Mouse (Mus musculus): ENCODE results near the gene Olfr154. TPM values are rescaled to one million over a fixed set of nuclear protein-coding genes. Genes with fewer than 3 reads are reported as not detected.
"Not testable (repeated sequence)": the region's sequence is repeated elsewhere in the genome, so short reads cannot be mapped to it uniquely, and the experiment has no call there.

Gene Olfr154
- not detected in 2 replicates for polyA plus RNA-seq (2015; fragmentation: Nextera tagmentation; extraction: Ambion mirVana)

DNA sequence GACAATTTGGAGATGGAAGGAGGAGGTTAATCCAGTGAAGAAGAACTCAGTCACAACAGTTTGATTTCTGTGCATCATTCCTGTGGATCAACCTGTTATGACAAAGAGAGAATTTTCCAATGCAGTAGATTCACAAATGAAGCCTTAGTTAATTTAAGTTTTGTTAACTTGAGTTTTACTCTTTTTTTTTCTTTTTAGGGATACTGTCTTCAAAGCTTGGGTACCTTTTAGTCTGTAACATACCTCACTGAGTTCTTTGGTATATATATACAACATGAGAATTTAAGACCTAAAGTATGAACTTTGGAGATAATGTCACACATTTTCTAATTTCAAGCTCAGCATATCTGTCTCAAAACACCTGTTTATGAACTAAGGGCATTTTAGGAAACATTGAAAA lies at the start of gene Olfr154:
TSS of gene Olfr154 (minus strand) at position 101 of the 400 bp plus-strand sequence.
- not testable (repeated sequence) for H3K9me3 ChIP-seq; H3K27ac ChIP-seq (replicated peaks); H3K4me3 ChIP-seq; H3K36me3 ChIP-seq; H3K4me2 ChIP-seq; ATAC-seq (ENCODE audit: low FRiP score, low read depth); H3K4me1 ChIP-seq (replicated peaks); H3K27me3 ChIP-seq; H3K9ac ChIP-seq

DNA sequence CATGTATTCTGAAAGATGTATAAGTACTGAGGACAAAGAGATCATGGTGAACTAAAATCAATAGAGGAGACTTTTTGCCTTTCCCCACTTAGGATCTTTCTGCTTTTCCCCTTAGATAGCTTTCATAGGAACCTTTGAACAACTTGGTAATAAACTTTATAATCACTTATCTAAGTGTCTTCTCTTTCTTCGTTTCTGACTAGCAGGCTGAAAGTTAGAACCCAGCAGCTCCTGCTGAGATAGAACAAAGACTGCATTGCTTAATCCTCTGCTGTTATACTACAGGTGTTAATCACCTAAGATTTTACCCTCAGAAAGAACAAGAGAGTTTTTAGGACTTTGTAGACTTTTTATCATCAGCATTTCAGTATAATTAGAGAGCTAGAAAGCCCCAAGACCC lies 46.9 kb upstream of the Olfr154 start:
- no peak overlapping the region for H3K4me2 ChIP-seq
- H3K4me1 ChIP-seq (replicated peaks): no peaks in the 10 kb centered on the region
- H3K4me3 ChIP-seq: no peak overlapping the region
- H3K9me3 ChIP-seq: no peaks in the 10 kb centered on the region
- H3K27me3 ChIP-seq: no peaks in the 10 kb centered on the region
- no peak overlapping the region for H3K27ac ChIP-seq (replicated peaks)
- 41% methylated on average over 1 of the region's 1 CpGs for WGBS
- H3K36me3 ChIP-seq: no peaks in the 10 kb centered on the region
- ATAC-seq (ENCODE audit: low FRiP score, low read depth): no peak
- H3K9ac ChIP-seq: no peak overlapping the region

DNA sequence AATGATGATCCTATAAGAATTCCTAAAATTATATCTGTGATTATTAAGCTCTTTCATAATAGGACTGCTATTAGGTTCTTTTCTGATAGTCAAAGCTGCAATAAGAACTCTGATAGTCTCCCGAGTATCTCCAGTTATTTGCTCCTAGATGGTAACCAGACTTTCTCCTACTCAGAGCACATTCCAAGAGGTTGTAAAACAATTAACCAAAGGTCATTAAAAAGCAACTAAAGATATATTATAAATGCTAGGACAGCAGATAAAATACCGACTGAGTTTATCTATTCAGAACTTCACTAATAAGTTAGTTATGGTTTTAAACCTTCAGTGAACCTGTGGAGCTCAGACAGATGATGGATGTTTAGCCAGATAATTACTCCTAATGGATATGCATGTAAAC lies 46.4 kb upstream of the Olfr154 start:
- not testable (repeated sequence) for H3K36me3 ChIP-seq; ATAC-seq (ENCODE audit: low FRiP score, low read depth); H3K4me3 ChIP-seq; H3K27me3 ChIP-seq; H3K4me2 ChIP-seq; H3K9me3 ChIP-seq; H3K4me1 ChIP-seq (replicated peaks); H3K9ac ChIP-seq; H3K27ac ChIP-seq (replicated peaks)
- 73% methylated on average over 2 of the region's 2 CpGs for WGBS

GRCm38 (mm10) chr2:85689131-85689530 lies 24.9 kb upstream of the Olfr154 start, which contains the start of gene Olfr1008:
Gene Olfr1008 (plus strand): TSS chr2:85689431.
- H3K9me3 ChIP-seq: no peaks in the 10 kb centered on the region
- no peak within 1 kb of the TSS for H3K27ac ChIP-seq (replicated peaks)
- ATAC-seq (ENCODE audit: low FRiP score, low read depth): no peak
- H3K4me2 ChIP-seq: no peak within 1 kb of the TSS
- H3K36me3 ChIP-seq: no peaks in the 10 kb centered on the region
- H3K4me1 ChIP-seq (replicated peaks): no peaks in the 10 kb centered on the region
- no peak within 1 kb of the TSS for H3K9ac ChIP-seq
- H3K27me3 ChIP-seq: no peaks in the 10 kb centered on the region
- H3K4me3 ChIP-seq: no peak within 1 kb of the TSS

- Histone ChIP-seq H3K27me3 (no peaks in the 10 kb centered on the region), H3K36me3 (no peaks in the 10 kb centered on the region), H3K27ac (replicated peaks) (no peak within 1 kb of the TSS), H3K4me2 (no peak within 1 kb of the TSS), H3K4me1 (replicated peaks) (no peaks in the 10 kb centered on the region), H3K9ac (no peak within 1 kb of the TSS), H3K4me3 (no peak within 1 kb of the TSS), H3K9me3 (no peaks in the 10 kb centered on the region)
- no peak for ATAC-seq (ENCODE audit: low FRiP score, low read depth)
These were observed 14.4 kb upstream of the Olfr154 start, which contains the start of gene Olfr1006 for GRCm38 (mm10) chr2:85678667-85679066. Gene Olfr1006 (minus strand): TSS chr2:85678767.

DNA sequence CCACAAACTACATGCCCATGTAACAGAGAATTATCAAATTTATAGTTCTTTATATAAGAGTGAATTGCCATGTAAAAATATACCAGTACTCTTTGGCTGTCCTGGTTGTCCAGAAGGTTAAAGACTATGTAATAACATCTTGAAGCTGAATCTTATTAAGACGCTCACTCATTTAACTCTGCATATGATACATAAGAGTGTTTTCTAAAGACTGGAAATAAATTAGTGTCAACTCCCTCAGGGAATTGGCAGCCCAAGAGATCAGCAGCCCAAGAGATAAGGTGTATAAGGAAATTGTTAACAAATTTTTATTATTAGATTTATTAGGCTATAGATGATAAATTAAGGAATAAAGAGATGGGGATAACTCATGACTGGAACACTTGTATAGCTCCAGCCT lies 13.7 kb downstream of the Olfr154 start, which contains the start of gene Olfr1002:
TSS of gene Olfr1002 (minus strand) at position 101 of the 400 bp plus-strand sequence.
- no peak within 1 kb of the TSS for H3K9ac ChIP-seq
- no peaks in the 10 kb centered on the region for H3K4me1 ChIP-seq (replicated peaks)
- H3K36me3 ChIP-seq: no peaks in the 10 kb centered on the region
- ATAC-seq (ENCODE audit: low FRiP score, low read depth): no peak
- no peak within 1 kb of the TSS for H3K4me3 ChIP-seq
- no peak within 1 kb of the TSS for H3K4me2 ChIP-seq
- no peak within 1 kb of the TSS for H3K27ac ChIP-seq (replicated peaks)
- no peaks in the 10 kb centered on the region for H3K9me3 ChIP-seq
- 98% methylated on average over 1 of the region's 1 CpGs for WGBS
- H3K27me3 ChIP-seq: no peaks in the 10 kb centered on the region

Other genes with a start within 250 kb of the Olfr154 start
- not detected in 2 replicates for gene Olfr993, start 249.6 kb downstream of the Olfr154 start, polyA plus RNA-seq (2015; fragmentation: Nextera tagmentation; extraction: Ambion mirVana)
- gene Olfr994, start 228.0 kb downstream of the Olfr154 start, polyA plus RNA-seq (2015; fragmentation: Nextera tagmentation; extraction: Ambion mirVana): not detected in 2 replicates
- gene Olfr995, start 220.8 kb downstream of the Olfr154 start, polyA plus RNA-seq (2015; fragmentation: Nextera tagmentation; extraction: Ambion mirVana): not detected in 2 replicates
- gene 4833423E24Rik, start 145.4 kb downstream of the Olfr154 start, polyA plus RNA-seq (2015; fragmentation: Nextera tagmentation; extraction: Ambion mirVana): 0.06 and 0.10 TPM in 2 replicates
- not detected in 2 replicates for gene Olfr996, start 85.2 kb downstream of the Olfr154 start, polyA plus RNA-seq (2015; fragmentation: Nextera tagmentation; extraction: Ambion mirVana)
- not detected in 2 replicates for gene Olfr998, start 75.5 kb downstream of the Olfr154 start, polyA plus RNA-seq (2015; fragmentation: Nextera tagmentation; extraction: Ambion mirVana)
- gene Olfr1000, start 52.6 kb downstream of the Olfr154 start, polyA plus RNA-seq (2015; fragmentation: Nextera tagmentation; extraction: Ambion mirVana): not detected in 2 replicates
- gene Olfr1002, start 13.8 kb downstream of the Olfr154 start, polyA plus RNA-seq (2015; fragmentation: Nextera tagmentation; extraction: Ambion mirVana): not detected in 2 replicates
- not detected in 2 replicates for gene Olfr1006, start 14.3 kb upstream of the Olfr154 start, polyA plus RNA-seq (2015; fragmentation: Nextera tagmentation; extraction: Ambion mirVana)
- gene Olfr1008, start 25.0 kb upstream of the Olfr154 start, polyA plus RNA-seq (2015; fragmentation: Nextera tagmentation; extraction: Ambion mirVana): not detected in 2 replicates
- not detected in 2 replicates for gene Olfr1009, start 51.0 kb upstream of the Olfr154 start, polyA plus RNA-seq (2015; fragmentation: Nextera tagmentation; extraction: Ambion mirVana)
- gene Olfr1012, start 98.3 kb upstream of the Olfr154 start, polyA plus RNA-seq (2015; fragmentation: Nextera tagmentation; extraction: Ambion mirVana): not detected in 2 replicates
- not detected in 2 replicates for gene Olfr1013, start 102.6 kb upstream of the Olfr154 start, polyA plus RNA-seq (2015; fragmentation: Nextera tagmentation; extraction: Ambion mirVana)
- gene Olfr1014, start 108.3 kb upstream of the Olfr154 start, polyA plus RNA-seq (2015; fragmentation: Nextera tagmentation; extraction: Ambion mirVana): not detected in 2 replicates
- gene Olfr1015, start 117.6 kb upstream of the Olfr154 start, polyA plus RNA-seq (2015; fragmentation: Nextera tagmentation; extraction: Ambion mirVana): not detected in 2 replicates
- gene Olfr1016, start 138.1 kb upstream of the Olfr154 start, polyA plus RNA-seq (2015; fragmentation: Nextera tagmentation; extraction: Ambion mirVana): not detected in 2 replicates
- gene Olfr1018, start 154.0 kb upstream of the Olfr154 start, polyA plus RNA-seq (2015; fragmentation: Nextera tagmentation; extraction: Ambion mirVana): not detected in 2 replicates
- not detected in 2 replicates for gene Olfr1019, start 181.0 kb upstream of the Olfr154 start, polyA plus RNA-seq (2015; fragmentation: Nextera tagmentation; extraction: Ambion mirVana)
- gene Olfr1020, start 182.6 kb upstream of the Olfr154 start, polyA plus RNA-seq (2015; fragmentation: Nextera tagmentation; extraction: Ambion mirVana): not detected in 2 replicates
- gene Olfr1022, start 204.1 kb upstream of the Olfr154 start, polyA plus RNA-seq (2015; fragmentation: Nextera tagmentation; extraction: Ambion mirVana): not detected in 2 replicates
- gene Olfr1023, start 221.2 kb upstream of the Olfr154 start, polyA plus RNA-seq (2015; fragmentation: Nextera tagmentation; extraction: Ambion mirVana): not detected in 2 replicates
- gene Olfr1024, start 240.6 kb upstream of the Olfr154 start, polyA plus RNA-seq (2015; fragmentation: Nextera tagmentation; extraction: Ambion mirVana): not detected in 2 replicates